Mouse (Mus musculus) mouse embryonic stem cell (cell line): ENCODE measurements around the gene Tgif2.
"Not testable (repeated sequence)": the region's sequence is repeated elsewhere in the genome, so short reads cannot be mapped to it uniquely, and the experiment has no call there.

Experiments used
- in situ Hi-C, 2 experiments: fragments of 300-500 bp; cut with MboI; formaldehyde crosslinking; loops; 1 replicate in 1 of 2; 3 replicates in 1 of 2; pipeline ENCODE4 v1.14.3; 2019 to 2020; ENCODE audit warnings: low sequenced_read_pairs in 2 of 2, low pct_unique_long_range_greater_than_20kb in 1 of 2, mixed read lengths in 1 of 2; ENCODE audit not compliant: unreplicated experiment in 1 of 2

Tgif2 gene

GRCm38 (mm10) chr2:156841028-156841840 lies 1.4 kb downstream of the Tgif2 start:
- in situ Hi-C loops: no loop called here

- in situ Hi-C loops: no loop called here
Observed at GRCm38 (mm10) chr2:156841841-156842706, 2.3 kb downstream of the Tgif2 start.

- in situ Hi-C loops: no loop called here
Observed at GRCm38 (mm10) chr2:156842711-156843110, 2.9 kb downstream of the Tgif2 start.

- in situ Hi-C loops: no loop called here
Observed at GRCm38 (mm10) chr2:156843331-156843730, 3.5 kb downstream of the Tgif2 start.

- in situ Hi-C loops: no loop called here
Observed at GRCm38 (mm10) chr2:156844715-156845114, 4.9 kb downstream of the Tgif2 start.

GRCm38 (mm10) chr2:156847653-156848052 lies 7.8 kb downstream of the Tgif2 start:
- in situ Hi-C loops: no loop called here

- in situ Hi-C loops: no loop called here
Observed at GRCm38 (mm10) chr2:156848526-156849182, 8.8 kb downstream of the Tgif2 start.

GRCm38 (mm10) chr2:156850505-156850904 lies 10.7 kb downstream of the Tgif2 start:
- in situ Hi-C loops: no loop called here

- in situ Hi-C loops: not testable (repeated sequence)
Observed at GRCm38 (mm10) chr2:156853584-156853983, 13.8 kb downstream of the Tgif2 start.

- in situ Hi-C loops: not testable (repeated sequence)
Observed at GRCm38 (mm10) chr2:156853999-156854771, 14.4 kb downstream of the Tgif2 start.

- in situ Hi-C loops: no loop called here
Observed at GRCm38 (mm10) chr2:156856311-156856710, 16.5 kb downstream of the Tgif2 start.

GRCm38 (mm10) chr2:156857385-156857791 lies 17.6 kb downstream of the Tgif2 start:
- in situ Hi-C loops: no loop called here

- in situ Hi-C loops: no loop called here
Observed at GRCm38 (mm10) chr2:156857835-156858234, 18.0 kb downstream of the Tgif2 start, which contains the start of gene 4930518I15Rik. TSS of gene 4930518I15Rik (minus strand) at chr2:156857946.

- in situ Hi-C loops: no loop called here
Observed at GRCm38 (mm10) chr2:156858671-156859070, 18.9 kb downstream of the Tgif2 start.

- in situ Hi-C loops: no loop called here
Observed at GRCm38 (mm10) chr2:156862041-156862717, 22.4 kb downstream of the Tgif2 start.

GRCm38 (mm10) chr2:156862772-156863486 lies 23.1 kb downstream of the Tgif2 start, which contains the start of gene Rab5if:
TSS of gene Rab5if (plus strand) at chr2:156863128.
- in situ Hi-C loops: no loop called here
